Mouse (Mus musculus) adrenal gland, adult 8-10 months (tissue): Measurements from ENCODE around the gene Adra2a. TPM values are rescaled to one million over a fixed set of nuclear protein-coding genes. Genes with fewer than 3 reads are reported as not detected.

Source experiments
- DNase-seq: peaks from one replicate; pipeline ENCODE4 v3.0.0; 2022
- total RNA-seq, 4 experiments: library from RNA; stranded (reverse); gene quantifications; 2 replicates each; pipeline ENCODE4 v1.2.4; 2022

Adra2a gene
- under 1 TPM; 0.25 to 0.56 (median 0.38) TPM for total RNA-seq

- no peak for DNase-seq
These were observed at the start of gene Adra2a for GRCm38 (mm10) chr19:54043851-54044250. Gene Adra2a, plus strand, starts transcription at chr19:54044151.

GRCm38 (mm10) chr19:53994276-53994675 is 49.7 kb upstream of the Adra2a start:
- no peak for DNase-seq

- no peak for DNase-seq
These were observed 33.0 kb upstream of the Adra2a start for GRCm38 (mm10) chr19:54010973-54011372.

GRCm38 (mm10) chr19:54014999-54015398 is 29.0 kb upstream of the Adra2a start:
- no peak for DNase-seq

- DNase-seq = no peak
These were observed 28.4 kb upstream of the Adra2a start for GRCm38 (mm10) chr19:54015503-54015902.

- DNase-seq = no peak
These were observed 8.9 kb upstream of the Adra2a start for GRCm38 (mm10) chr19:54035100-54035499.

GRCm38 (mm10) chr19:54039441-54039840 is 4.5 kb upstream of the Adra2a start:
- DNase-seq = no peak

- DNase-seq = no peak
These were observed 3.5 kb upstream of the Adra2a start for GRCm38 (mm10) chr19:54040356-54041028.

GRCm38 (mm10) chr19:54041029-54041367 is 3.0 kb upstream of the Adra2a start:
- DNase-seq = no peak

- peak; percentile 20 for DNase-seq
These were observed 788 bp downstream of the Adra2a start for GRCm38 (mm10) chr19:54044507-54045371.

- DNase-seq = no peak
These were observed 1.5 kb downstream of the Adra2a start for GRCm38 (mm10) chr19:54045412-54045811.

- no peak for DNase-seq
These were observed 2.2 kb downstream of the Adra2a start for GRCm38 (mm10) chr19:54045931-54046683.

GRCm38 (mm10) chr19:54046684-54047070 is 2.7 kb downstream of the Adra2a start:
- no peak for DNase-seq

GRCm38 (mm10) chr19:54047386-54048050 is 3.6 kb downstream of the Adra2a start:
- DNase-seq = no peak

- DNase-seq = no peak
These were observed 4.4 kb downstream of the Adra2a start for GRCm38 (mm10) chr19:54048161-54048885.

- DNase-seq = no peak
These were observed 7.7 kb downstream of the Adra2a start for GRCm38 (mm10) chr19:54051651-54052050.

- DNase-seq = no peak
These were observed 11.9 kb downstream of the Adra2a start for GRCm38 (mm10) chr19:54055845-54056244.

GRCm38 (mm10) chr19:54068447-54068846 is 24.5 kb downstream of the Adra2a start:
- no peak for DNase-seq

- no peak for DNase-seq
These were observed 26.6 kb downstream of the Adra2a start for GRCm38 (mm10) chr19:54070521-54070920.

- DNase-seq = no peak
These were observed 28.4 kb downstream of the Adra2a start for GRCm38 (mm10) chr19:54072233-54072800.
